Mouse (Mus musculus): Measurements from ENCODE around the gene Uba52.

DNA sequence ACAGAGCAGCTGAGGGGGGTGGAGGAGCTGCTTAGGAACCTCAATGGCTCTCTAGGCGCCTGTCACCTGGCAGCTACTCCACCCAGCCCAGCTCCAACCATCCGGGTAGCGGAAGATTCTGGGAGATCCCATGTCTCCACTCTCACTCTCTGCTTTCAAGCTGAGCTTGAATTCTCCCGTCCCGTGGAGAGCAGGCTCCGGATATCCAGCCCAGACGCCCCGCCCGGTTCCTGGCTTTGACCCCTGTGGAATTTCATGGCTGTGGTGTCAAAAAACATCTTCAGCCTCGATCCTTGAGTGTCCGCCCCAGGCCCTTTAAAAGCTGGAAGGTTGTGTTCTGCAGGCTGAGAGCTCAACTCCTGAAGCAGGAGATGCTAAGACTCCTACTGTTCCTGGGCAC is 43.8 kb downstream of the Uba52 start:
- TF ChIP-seq CTCF (conservative IDR thresholded peaks at IDR 0.05; ENCODE audit: insufficient read depth, insufficient read length, low read depth, low read length) (no peak), POLR2A (IDR thresholded peaks at IDR 0.05; ENCODE audit: low read depth, low read length) (no peak)

Measured in kidney, adult 2 months (tissue).